Mouse (Mus musculus): Measurements from ENCODE around the gene Nav2.

Nav2 gene

GRCm38 (mm10) chr7:49341151-49341918, 432.8 kb downstream of the Nav2 start:
- DNase-seq: peak; percentile 26

GRCm38 (mm10) chr7:49341919-49342529, 433.5 kb downstream of the Nav2 start:
- no peak for DNase-seq

GRCm38 (mm10) chr7:49342556-49343080, 434.1 kb downstream of the Nav2 start:
- no peak for DNase-seq

- peak; percentile 27 for DNase-seq
Measured at GRCm38 (mm10) chr7:49343081-49343600, 434.6 kb downstream of the Nav2 start.

- no peak for DNase-seq
Measured at GRCm38 (mm10) chr7:49343752-49344484, 435.4 kb downstream of the Nav2 start.

- peak; percentile 39 for DNase-seq
Measured at GRCm38 (mm10) chr7:49347338-49348272, 439.1 kb downstream of the Nav2 start.

- no peak for DNase-seq
Measured at GRCm38 (mm10) chr7:49348636-49349035, 440.1 kb downstream of the Nav2 start.

GRCm38 (mm10) chr7:49350321-49351007, 441.9 kb downstream of the Nav2 start:
- DNase-seq: no peak

GRCm38 (mm10) chr7:49351596-49352258, 443.2 kb downstream of the Nav2 start:
- DNase-seq: no peak

- no peak for DNase-seq
Measured at GRCm38 (mm10) chr7:49357441-49358165, 449.1 kb downstream of the Nav2 start.

- no peak for DNase-seq
Measured at GRCm38 (mm10) chr7:49359120-49359519, 450.6 kb downstream of the Nav2 start.

GRCm38 (mm10) chr7:49360597-49360996, 452.1 kb downstream of the Nav2 start:
- DNase-seq: no peak

GRCm38 (mm10) chr7:49361465-49362090, 453.1 kb downstream of the Nav2 start:
- DNase-seq: no peak

- no peak for DNase-seq
Measured at GRCm38 (mm10) chr7:49364486-49365162, 456.1 kb downstream of the Nav2 start.

- no peak for DNase-seq
Measured at GRCm38 (mm10) chr7:49368590-49368989, 460.1 kb downstream of the Nav2 start.

GRCm38 (mm10) chr7:49369006-49369405, 460.5 kb downstream of the Nav2 start:
- DNase-seq: no peak

- DNase-seq: no peak
Measured at GRCm38 (mm10) chr7:49369809-49370473, 461.4 kb downstream of the Nav2 start.

- DNase-seq: no peak
Measured at GRCm38 (mm10) chr7:49371345-49371744, 462.8 kb downstream of the Nav2 start.

GRCm38 (mm10) chr7:49371972-49372371, 463.5 kb downstream of the Nav2 start:
- no peak for DNase-seq

Measured in lung, postnatal 14 days (tissue).